Mouse (Mus musculus): ENCODE measurements around the gene Gm19345. TPM values are rescaled to one million over a fixed set of nuclear protein-coding genes. Genes with fewer than 3 reads are reported as not detected.
A peak's percentile ranks its signal among the peaks of the same experiment; 100 is the strongest.

The Gm19345 gene
- total RNA-seq, 2 experiments from 2014 or later, result 5.1 to 5.4 TPM

DNA sequence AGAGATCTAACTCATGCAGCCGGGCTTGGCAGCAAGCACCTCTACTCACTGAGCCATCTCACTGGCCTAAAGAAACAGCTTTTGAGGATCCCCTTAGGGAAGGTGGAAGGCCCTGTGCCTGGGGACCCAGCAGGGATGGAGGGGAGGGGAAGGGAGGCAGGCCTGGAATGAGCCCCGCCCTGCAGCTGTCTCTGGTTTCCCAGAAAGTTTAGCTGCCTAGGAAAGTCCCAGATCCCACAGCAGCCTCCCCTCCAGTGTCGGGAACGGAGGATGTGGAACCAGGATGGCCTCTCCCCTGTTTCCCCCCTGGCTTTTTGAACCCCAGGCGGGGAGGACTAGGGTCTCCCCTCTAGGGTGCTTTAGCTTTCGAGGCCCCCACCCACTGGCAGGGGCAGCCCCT, 25.0 kb upstream of the Gm19345 start:
- no peak for DNase-seq (ENCODE audit: low spot score in 2 of 2)

GRCm38 (mm10) chr7:19829694-19830093, 22.1 kb upstream of the Gm19345 start:
- no peak for DNase-seq (ENCODE audit: low spot score in 2 of 2)

- peak in 1 of 2 experiments; percentile 26 for DNase-seq (ENCODE audit: low spot score in 2 of 2)
These were observed 21.1 kb upstream of the Gm19345 start for GRCm38 (mm10) chr7:19830682-19831156.

- no peak for DNase-seq (ENCODE audit: low spot score in 2 of 2)
These were observed 20.0 kb upstream of the Gm19345 start for GRCm38 (mm10) chr7:19831837-19832236.

- DNase-seq (ENCODE audit: low spot score in 2 of 2), result no peak
These were observed 17.7 kb upstream of the Gm19345 start for GRCm38 (mm10) chr7:19834055-19834454.

DNA sequence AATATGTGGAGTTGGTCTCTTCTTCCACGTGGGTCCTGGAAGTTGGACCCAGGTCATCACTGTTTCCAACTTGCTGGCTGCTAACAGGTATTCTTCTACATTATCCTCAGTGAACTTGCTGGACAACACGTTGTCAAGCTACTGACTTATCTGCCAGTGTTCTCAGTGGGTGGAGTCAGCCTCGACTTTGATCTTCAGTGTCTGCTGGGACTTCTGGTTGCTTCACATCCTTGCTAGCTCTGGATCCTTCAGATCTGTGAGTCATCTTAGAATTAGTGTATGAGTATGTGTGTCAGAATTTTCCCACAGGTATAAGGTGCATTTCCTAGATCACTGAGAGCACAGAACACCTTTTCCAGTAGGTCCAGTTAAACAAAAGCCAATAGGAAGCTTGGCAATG, 15.0 kb upstream of the Gm19345 start:
- DNase-seq (ENCODE audit: low spot score in 2 of 2), result no peak

GRCm38 (mm10) chr7:19840371-19840770, 11.4 kb upstream of the Gm19345 start:
- no peak for DNase-seq (ENCODE audit: low spot score in 2 of 2)

GRCm38 (mm10) chr7:19840936-19841335, 10.9 kb upstream of the Gm19345 start:
- DNase-seq (ENCODE audit: low spot score in 2 of 2), result no peak

- no peak for DNase-seq (ENCODE audit: low spot score in 2 of 2)
These were observed 10.0 kb upstream of the Gm19345 start for GRCm38 (mm10) chr7:19841686-19842413.

GRCm38 (mm10) chr7:19842885-19843504, 8.8 kb upstream of the Gm19345 start:
- no peak for DNase-seq (ENCODE audit: low spot score in 2 of 2)

- DNase-seq (ENCODE audit: low spot score in 2 of 2), result peak; percentile 67 to 70
These were observed 8.2 kb upstream of the Gm19345 start for GRCm38 (mm10) chr7:19843561-19843960.

DNA sequence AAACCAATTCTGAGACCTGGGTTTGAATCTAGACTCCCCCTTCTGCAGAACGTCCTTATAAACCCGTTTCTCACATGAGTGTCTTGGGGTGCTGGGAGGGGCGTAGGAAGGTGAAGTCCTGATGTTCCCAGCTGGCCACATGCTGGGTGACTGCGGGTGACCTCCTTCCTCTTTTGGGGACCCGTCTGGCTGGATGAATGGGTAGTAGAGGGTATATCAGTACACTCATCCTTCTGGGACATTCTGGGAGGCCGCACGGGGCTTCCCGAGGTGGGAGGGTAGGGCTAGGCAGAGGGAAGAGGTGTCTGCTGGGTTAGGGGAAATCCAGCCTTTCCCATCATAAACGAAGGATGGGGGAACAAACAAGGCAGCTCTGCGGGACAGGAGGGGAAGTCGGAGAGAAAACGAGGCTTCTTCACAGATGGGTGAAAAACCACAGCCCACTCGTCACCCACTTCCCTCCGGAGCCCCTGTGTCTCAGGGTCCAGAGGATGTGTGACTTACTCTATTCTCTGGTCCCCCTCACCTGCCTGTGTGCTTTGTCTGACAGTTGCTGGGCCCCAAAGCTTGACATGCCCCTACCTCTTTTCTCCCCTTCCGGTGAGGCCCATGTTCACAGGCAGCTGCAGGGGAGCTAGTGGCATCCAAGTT, 7.2 kb upstream of the Gm19345 start:
- no peak for DNase-seq (ENCODE audit: low spot score in 2 of 2)

- DNase-seq (ENCODE audit: low spot score in 2 of 2), result no peak
These were observed 1.7 kb downstream of the Gm19345 start for GRCm38 (mm10) chr7:19853526-19853925.

DNA sequence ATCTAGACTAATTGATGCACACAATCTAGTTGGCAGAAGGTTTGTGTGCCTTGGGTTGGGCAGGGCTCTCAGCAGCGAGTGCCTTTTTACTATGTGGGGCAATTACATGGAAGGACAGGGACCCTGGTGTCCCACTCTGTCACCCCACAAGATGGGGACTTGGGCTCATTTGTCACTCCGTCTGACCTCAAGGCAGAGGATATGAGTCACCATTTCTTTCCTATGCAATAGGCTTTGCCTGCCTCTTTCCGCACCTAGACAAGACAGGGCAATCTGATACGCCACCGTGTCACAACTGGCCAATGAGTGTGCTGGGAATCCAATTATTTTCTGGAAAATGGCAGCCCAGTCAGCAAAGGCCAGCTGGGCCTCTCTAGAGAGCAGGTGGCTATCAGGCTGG, 3.9 kb downstream of the Gm19345 start:
- DNase-seq (ENCODE audit: low spot score in 2 of 2), result no peak

DNA sequence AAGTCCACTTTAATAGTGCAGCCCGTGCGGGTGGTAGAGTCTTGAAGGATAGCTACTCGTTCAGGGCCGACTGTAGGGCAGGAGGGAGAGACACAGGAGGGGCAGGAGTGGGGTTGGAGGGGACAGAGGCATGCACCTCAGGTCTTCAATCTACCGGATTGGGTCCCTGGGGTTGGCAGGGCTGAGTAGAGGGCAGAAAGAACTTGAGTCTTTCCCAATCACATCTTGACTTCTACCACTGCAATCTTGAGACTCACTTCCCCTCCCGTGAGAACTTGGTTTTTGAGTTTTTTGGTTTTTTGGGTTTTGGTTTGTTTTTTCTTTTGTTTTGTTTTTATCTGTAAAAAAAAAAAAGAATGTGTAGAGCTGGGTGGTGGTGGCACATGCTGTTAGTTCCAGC, 4.5 kb downstream of the Gm19345 start:
- DNase-seq (ENCODE audit: low spot score in 2 of 2), result no peak

DNA sequence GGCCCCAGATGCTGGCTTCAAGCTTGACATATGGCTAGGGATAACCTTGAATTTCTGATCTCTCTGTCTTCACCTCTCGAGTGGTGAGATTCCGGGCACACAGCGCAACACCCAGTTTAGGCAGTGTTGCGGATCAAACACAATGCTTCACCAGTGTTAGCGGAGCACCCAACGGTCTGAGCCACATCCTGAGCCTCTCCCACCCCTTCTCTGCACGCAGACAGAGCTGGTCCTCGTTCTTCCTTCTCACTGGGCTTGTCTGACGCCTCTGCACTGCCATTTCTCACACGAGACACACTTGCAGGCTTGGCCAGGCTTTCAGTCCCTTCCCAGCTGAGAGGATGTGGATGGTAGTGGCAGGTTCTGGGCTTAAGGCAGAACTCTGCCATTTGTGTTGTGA, 7.9 kb downstream of the Gm19345 start:
- DNase-seq (ENCODE audit: low spot score in 2 of 2), result no peak

- no peak for DNase-seq (ENCODE audit: low spot score in 2 of 2)
These were observed 9.4 kb downstream of the Gm19345 start, which contains the start of gene Ceacam16 for GRCm38 (mm10) chr7:19861199-19861598. Gene Ceacam16 (minus strand): TSS chr7:19861299.

- DNase-seq (ENCODE audit: low spot score in 2 of 2), result no peak
These were observed 12.4 kb downstream of the Gm19345 start for GRCm38 (mm10) chr7:19864241-19864640.

DNA sequence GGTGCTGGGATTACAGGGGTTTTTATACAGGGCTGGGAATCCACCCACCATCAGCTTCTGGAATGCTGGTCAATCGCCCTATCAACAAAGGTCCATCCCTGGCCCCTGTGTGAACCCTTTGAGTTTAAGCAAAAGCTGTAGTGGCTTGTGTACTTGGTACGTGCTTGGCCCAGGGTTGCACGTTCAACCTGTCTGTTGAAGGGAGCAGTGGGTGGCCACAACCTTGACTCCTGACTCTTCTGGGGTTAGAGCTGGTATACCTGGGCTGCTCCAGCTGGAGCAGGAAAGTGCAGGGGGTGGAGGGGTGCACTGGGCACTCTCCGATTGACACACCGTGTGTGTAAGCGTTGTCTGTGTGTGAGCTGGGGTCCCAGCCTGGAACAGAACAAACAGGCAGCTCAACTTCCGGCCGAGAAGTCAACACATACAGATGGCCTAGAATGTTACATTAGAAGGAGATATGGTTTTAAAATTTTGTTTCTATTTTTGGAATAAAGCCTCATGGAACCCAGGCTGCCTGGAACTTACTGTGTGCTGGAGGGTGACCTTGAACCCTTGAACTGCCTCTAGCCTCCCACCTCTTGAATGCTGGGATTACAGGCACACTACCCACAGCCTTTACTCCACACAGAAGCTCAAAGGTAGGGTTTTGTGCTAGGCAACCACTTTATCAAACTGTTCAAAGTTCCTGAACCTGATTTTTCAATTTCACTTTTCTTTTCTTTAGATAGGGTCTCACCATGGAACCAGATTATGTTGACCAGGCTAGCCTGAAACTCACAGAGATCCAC, 13.6 kb downstream of the Gm19345 start:
- DNase-seq (ENCODE audit: low spot score in 2 of 2), result no peak

DNA sequence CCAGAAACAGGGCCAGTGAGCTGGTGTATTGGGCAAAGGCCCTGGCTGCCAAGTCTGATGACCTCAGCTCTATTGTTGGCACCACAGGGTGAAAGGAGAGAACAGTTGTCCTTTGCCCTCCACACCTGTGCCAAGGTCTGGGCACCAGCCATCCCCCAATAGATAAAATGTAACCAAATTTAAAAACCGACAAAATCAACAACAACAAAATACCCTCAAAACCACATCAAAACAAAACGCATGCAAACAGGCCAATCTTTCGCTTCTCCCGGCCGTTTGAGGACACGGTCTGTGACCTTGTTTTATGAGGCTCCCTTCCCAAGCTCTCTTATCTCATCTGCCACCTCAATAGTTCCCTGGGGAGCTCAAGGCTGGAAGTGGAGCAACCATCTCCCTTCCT, 14.7 kb downstream of the Gm19345 start:
- DNase-seq (ENCODE audit: low spot score in 2 of 2), result no peak

GRCm38 (mm10) chr7:19867751-19868399, 16.1 kb downstream of the Gm19345 start:
- DNase-seq (ENCODE audit: low spot score in 2 of 2), result no peak

All from layer of hippocampus, postnatal 10 days (tissue).